Mouse (Mus musculus) gastrocnemius, postnatal 14 days (tissue): Measurements from ENCODE around the gene Agtpbp1. TPM values are rescaled to one million over a fixed set of nuclear protein-coding genes. Genes with fewer than 3 reads are reported as not detected.
"Not testable (repeated sequence)": the region's sequence is repeated elsewhere in the genome, so short reads cannot be mapped to it uniquely, and the experiment has no call there.

ENCODE experiments used
- DNase-seq: peaks from one replicate; pipeline ENCODE4 v3.0.0; 2021; ENCODE audit warnings: mixed read lengths
- intact Hi-C: fragments of 180-260 bp; cut with DNase I; formaldehyde crosslinking; loops from one replicate; pipeline ENCODE4 v1.15.1; 2025; ENCODE audit warnings: low total_unique reads
- total RNA-seq, 2 experiments: library from RNA; stranded (reverse); gene quantifications; 2 replicates each; pipeline ENCODE4 v1.2.3; 2021

The Agtpbp1 gene
- total RNA-seq, 2 experiments from 2014 or later, result 37.4 to 38.7 TPM

GRCm38 (mm10) chr13:59498191-59498590 is 86.8 kb downstream of the Agtpbp1 start:
- intact Hi-C loops, result loop anchor here (10.0 kb wide), 1 partner anchor 863 kb away; no protein-coding TSS in a partner anchor
- DNase-seq, result no peak

DNA sequence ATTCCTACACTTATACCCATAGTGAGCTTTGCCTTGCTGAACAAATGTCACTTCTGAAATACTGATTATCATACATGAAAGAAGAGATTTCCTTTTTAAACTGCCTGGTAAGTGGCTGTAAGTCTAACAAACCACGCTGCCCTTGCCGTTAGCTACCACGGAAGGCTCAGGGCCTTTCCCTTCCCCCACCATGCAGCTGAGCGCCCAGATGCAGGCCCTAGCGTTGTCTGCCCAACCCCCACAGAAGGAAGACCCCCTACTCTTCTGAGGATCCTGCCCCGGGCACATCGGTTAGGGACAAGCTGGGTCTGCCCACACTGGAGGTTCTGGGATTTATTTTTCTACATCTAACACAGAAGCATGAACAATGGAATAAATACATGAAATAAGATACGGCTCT is 89.2 kb downstream of the Agtpbp1 start:
- no peak for DNase-seq
- intact Hi-C loops, result loop anchor here (10.0 kb wide), 1 partner anchor 861 kb away; no protein-coding TSS in a partner anchor

DNA sequence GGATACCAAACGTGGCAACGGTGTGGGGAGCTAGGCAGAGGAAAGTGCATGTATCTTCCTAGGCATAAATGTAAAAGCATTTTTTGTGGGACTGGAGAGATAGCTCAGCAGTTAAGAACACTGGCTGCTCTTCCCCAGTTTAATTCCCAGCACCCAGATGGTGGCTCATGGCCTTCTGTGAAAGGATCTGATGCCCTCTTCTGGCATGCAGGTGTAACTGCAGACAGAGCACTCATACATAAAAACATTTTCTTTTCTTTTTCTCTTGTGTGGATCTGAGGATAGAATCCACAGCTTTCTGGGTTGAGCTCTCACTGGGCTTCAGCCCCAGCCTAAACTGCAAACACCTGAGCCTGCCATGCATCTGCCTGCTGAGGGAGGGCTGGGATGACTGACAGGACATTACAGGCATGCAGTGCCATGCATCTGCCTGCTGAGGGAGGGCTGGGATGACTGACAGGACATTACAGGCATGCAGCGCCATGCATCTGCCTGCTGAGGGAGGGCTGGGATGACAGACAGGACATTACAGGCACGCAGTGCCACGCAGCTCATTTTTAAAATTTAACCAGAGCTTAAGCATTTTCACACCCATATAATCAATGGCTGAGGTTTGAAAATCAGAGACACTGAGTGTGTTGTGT is 90.3 kb downstream of the Agtpbp1 start:
- no peak for DNase-seq
- intact Hi-C loops, result loop anchor here (10.0 kb wide), 1 partner anchor 860 kb away; no protein-coding TSS in a partner anchor

DNA sequence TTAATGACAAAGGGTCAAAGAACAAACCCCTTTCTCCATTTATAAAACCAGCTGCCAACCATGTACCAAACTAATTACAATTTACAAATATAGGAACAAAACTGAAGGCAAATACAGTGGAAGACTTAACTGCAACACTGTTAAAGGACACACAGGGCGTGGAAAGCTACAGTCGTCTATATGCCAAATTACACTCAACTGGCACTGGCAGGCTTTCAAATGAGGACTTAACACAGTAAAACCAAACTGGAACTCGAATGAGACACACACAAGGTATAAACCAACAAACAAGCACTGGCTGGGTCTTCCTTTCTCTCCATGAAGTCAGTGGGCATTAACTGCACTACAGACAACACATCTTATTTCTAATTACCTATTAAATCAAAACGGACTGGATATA is 94.3 kb downstream of the Agtpbp1 start:
- DNase-seq, result no peak
- intact Hi-C loops, result loop anchor here (10.0 kb wide), 1 partner anchor 856 kb away; no protein-coding TSS in a partner anchor

GRCm38 (mm10) chr13:59489143-59489542 is 95.9 kb downstream of the Agtpbp1 start:
- intact Hi-C loops, result no loop called here
- no peak for DNase-seq

GRCm38 (mm10) chr13:59487287-59487686 is 97.7 kb downstream of the Agtpbp1 start:
- DNase-seq, result no peak
- intact Hi-C loops, result no loop called here

DNA sequence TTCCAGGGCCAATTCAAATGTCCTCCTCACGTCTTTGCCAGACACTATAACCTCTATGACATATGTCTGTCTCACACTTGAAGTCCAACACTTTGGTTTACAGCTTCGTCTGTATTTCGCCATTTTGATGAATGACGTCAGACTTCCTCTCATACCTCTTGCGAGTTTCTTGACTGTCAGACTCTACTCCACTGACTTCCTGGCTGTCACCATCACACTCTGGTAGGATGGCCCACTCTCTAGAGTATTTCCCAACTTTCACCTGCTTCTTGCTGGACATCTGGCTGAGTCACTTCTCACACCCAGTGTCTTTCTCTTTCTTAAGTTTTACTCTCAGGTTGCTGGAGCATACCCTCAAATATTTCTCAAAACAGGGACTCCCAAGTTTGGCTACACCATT is 98.8 kb downstream of the Agtpbp1 start:
- DNase-seq, result no peak
- intact Hi-C loops, result no loop called here

- no peak for DNase-seq
- intact Hi-C loops, result no loop called here
Observed at GRCm38 (mm10) chr13:59485456-59485855, 99.6 kb downstream of the Agtpbp1 start.

DNA sequence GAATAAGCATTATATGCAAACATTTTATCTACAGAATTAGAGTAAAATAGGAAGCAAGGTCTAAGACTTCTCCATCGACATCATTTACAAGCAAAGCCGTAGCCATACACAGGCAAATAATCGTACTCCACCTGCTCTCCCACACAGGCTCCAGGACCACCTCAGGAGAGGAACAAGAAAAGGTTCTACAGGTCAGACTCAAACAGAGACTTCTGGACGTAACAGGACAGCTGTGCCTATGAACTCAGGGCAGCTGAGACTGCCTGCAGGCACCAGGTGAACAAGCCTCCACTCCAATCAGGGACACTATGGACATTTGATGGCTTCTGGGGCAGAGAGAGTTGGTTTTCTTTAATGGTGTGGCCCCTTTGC is 103.6 kb downstream of the Agtpbp1 start:
- no peak for DNase-seq
- intact Hi-C loops, result no loop called here

DNA sequence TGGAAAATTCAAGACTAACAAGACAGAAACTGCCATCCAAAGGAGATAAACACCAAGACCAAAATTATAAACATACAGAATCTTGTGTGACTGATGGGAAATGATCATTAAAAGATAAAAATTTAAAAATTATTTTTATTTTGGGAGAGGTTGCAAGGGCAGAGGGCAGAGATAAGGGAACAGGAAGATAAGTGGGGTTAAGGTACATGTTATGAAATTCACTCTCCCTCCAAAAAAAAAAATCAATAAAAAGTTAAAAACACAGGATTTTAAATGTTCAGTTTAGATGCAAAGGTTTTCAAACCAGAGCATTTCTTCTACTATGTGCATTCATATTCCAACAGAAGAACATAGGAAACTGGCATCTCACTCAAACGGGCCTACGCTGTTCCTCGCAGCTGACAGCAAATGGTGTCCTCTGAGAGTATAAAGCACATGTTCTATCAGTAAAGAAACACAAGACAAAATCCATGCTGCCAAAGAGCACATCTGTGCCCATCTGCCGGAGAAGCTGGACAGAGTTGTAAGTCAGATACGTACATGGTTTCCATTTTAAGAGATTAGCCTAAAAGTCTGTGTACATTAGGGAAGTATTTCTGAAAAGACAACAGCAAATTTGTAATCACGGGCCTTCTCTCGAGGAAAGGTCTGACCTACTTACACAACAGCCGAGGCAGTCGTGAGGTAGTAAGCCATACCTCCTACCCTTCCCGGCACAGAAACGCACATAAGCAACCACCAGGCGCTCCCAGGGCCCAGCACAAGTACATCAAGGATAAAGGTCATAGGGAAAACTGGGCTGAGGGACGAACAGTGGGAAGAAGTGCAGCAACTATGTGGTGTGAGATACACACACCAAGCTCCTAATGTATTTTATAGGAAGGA is 104.2 kb downstream of the Agtpbp1 start:
- no peak for DNase-seq
- intact Hi-C loops, result no loop called here

- DNase-seq, intact Hi-C loops: not testable (repeated sequence)
Observed at GRCm38 (mm10) chr13:59477928-59478327, 107.1 kb downstream of the Agtpbp1 start.

DNA sequence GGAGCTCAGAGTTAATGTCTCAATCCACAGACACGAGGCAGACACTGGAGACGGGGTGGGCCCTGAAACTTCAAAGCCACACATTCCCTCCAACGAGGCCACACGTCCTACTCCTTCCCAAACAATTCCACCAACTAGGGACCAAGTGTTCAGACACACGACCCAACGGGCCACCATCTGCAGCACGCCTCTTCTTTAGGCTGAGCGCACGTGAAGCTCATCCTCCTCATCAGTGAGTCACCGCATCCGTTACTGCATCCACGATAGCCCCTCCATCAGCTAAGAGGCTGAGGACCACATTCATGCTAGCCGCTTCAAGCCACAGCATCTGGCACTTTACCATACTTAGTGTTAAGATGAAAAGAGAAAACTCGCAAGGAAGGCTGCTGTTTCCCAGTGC is 107.6 kb downstream of the Agtpbp1 start:
- DNase-seq, result no peak
- intact Hi-C loops, result no loop called here

DNA sequence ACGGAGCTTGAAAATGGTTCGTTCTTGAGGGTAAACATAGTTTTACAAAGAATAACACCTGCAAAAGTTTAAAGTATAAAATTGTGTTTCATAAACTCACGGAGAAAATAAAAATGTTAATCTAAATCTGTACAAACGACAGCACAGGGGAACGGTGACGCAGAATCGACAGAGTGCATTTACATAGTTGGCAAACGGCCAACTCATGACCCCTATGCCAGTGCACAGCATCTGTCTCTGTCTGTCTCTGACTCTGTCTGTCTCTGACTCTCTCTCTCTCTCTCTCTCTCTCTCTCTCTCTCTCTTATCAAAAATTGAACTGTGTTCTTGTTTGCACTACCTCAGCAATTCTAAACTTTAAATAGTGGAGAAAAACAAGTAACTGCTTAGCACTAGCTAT is 110.1 kb downstream of the Agtpbp1 start:
- intact Hi-C loops, result no loop called here
- DNase-seq, result no peak

DNA sequence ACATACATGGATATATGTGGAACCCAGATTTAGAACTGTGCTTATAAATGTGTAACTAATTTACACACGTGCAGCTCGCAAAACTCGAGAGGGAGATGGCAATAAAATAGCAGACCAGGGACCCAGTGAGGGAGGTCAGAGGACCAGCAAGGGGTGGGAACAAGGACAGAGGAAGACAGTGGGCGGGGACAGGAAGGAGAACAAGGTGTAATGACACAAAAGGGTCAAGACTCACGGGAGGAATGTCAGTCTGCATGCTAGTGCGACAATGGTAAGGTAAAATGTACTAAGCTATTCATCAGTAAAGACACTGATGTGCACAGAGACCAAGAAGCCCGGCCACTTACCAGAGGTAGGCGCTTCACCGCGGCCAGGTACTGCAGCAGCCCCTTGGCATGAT is 111.7 kb downstream of the Agtpbp1 start:
- intact Hi-C loops, result no loop called here
- no peak for DNase-seq

- DNase-seq, result no peak
- intact Hi-C loops, result no loop called here
Observed at GRCm38 (mm10) chr13:59472222-59472621, 112.8 kb downstream of the Agtpbp1 start.

- no peak for DNase-seq
- intact Hi-C loops, result no loop called here
Observed at GRCm38 (mm10) chr13:59469701-59470100, 115.3 kb downstream of the Agtpbp1 start.

GRCm38 (mm10) chr13:59468181-59468802 is 116.7 kb downstream of the Agtpbp1 start:
- no peak for DNase-seq
- intact Hi-C loops, result no loop called here

- DNase-seq, result peak; percentile 81
- intact Hi-C loops, result no loop called here
Observed at GRCm38 (mm10) chr13:59467591-59467990, 117.4 kb downstream of the Agtpbp1 start.

- DNase-seq, result no peak
- intact Hi-C loops, result no loop called here
Observed at GRCm38 (mm10) chr13:59460958-59461357, 124.1 kb downstream of the Agtpbp1 start.

DNA sequence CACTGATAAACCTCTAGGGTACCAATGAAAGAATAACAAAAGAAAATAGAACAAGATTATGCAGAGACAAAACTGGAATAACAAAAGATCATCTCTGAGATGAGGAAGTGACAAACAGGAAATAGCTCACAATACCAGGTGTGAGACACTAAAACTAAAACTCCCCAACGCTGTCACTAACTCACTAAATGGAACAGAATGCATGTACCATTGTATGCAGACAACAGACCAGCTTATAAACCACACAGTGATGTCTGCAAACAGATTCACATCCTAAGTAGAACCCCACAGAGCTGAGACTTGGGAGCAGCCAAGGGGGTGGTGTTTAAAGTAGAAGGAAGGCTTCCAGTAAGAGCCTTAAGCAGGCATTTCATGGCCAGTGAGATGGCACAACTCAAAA is 128.8 kb downstream of the Agtpbp1 start:
- no peak for DNase-seq
- intact Hi-C loops, result no loop called here
